Mouse (Mus musculus) embryonic facial prominence, embryonic 14.5 days (tissue): Measurements from ENCODE around the gene Grap. TPM values are rescaled to one million over a fixed set of nuclear protein-coding genes. Genes with fewer than 3 reads are reported as not detected.
"Not testable (repeated sequence)": the region's sequence is repeated elsewhere in the genome, so short reads cannot be mapped to it uniquely, and the experiment has no call there.

Source experiments
- ATAC-seq: fragments of 200-750 bp; cut with Nextera tagmentation; 2 replicates; pipeline ENCODE4 v1.8.0; 2017; ENCODE audit warnings: low read depth, moderate number of reproducible peaks, moderate TSS enrichment
- DNase-seq: peaks from one replicate; pipeline ENCODE4 v3.0.0-alpha.2; 2015; ENCODE audit warnings: low spot score
- H3K27ac ChIP-seq: fragments of 300-500 bp; sonication (generic); replicated peaks from 2 replicates; pipeline ENCODE4 v1.5.1; 2014; ENCODE audit warnings: low read depth, mild to moderate bottlenecking, low read length, moderate library complexity
- H3K27me3 ChIP-seq: fragments of 300-500 bp; sonication (generic); replicated peaks from 2 replicates; pipeline ENCODE4 v1.6.1; 2014; ENCODE audit warnings: low read length; ENCODE audit not compliant: control insufficient read depth, insufficient read depth
- H3K36me3 ChIP-seq: fragments of 300-500 bp; sonication (generic); 2 replicates; pipeline ENCODE4 v1.6.1; 2014; ENCODE audit warnings: low read length, mixed read lengths; ENCODE audit not compliant: control insufficient read depth, insufficient read depth
- H3K4me1 ChIP-seq: fragments of 300-500 bp; sonication (generic); 2 replicates; pipeline ENCODE4 v1.6.1; 2014; ENCODE audit warnings: antibody characterized with exemption, low read length; ENCODE audit not compliant: control insufficient read depth, insufficient read depth
- H3K4me2 ChIP-seq: fragments of 300-500 bp; sonication (generic); 2 replicates; pipeline ENCODE4 v1.6.1; 2014; ENCODE audit warnings: low read depth, mild to moderate bottlenecking, low read length, moderate library complexity, mixed read lengths
- H3K4me3 ChIP-seq: fragments of 300-500 bp; sonication (generic); 2 replicates; pipeline ENCODE4 v1.5.1; 2014; ENCODE audit warnings: low read depth, mild to moderate bottlenecking, low read length
- H3K9ac ChIP-seq: fragments of 300-500 bp; sonication (generic); 2 replicates; pipeline ENCODE4 v1.6.1; 2014; ENCODE audit warnings: low read depth, mild to moderate bottlenecking, low read length, moderate library complexity, mixed read lengths
- H3K9me3 ChIP-seq: fragments of 300-500 bp; sonication (generic); 2 replicates; pipeline ENCODE4 v1.6.1; 2016; ENCODE audit warnings: low read length; ENCODE audit not compliant: control insufficient read depth
- WGBS: fragments of 180-500 bp; shearing (Covaris S2); extraction: QIAGEN DNeasy Blood & Tissue Kit; methylation state at CpG from one replicate; pipeline ENCODE4 v1.1.7; 2014; 5-methylcytosine and 5-hydroxymethylcytosine counted together
- polyA plus RNA-seq: library from polyadenylated mRNA; unstranded; fragments of >200 nt; fragmentation: Nextera tagmentation; extraction: Ambion mirVana; gene quantifications from 2 replicates; pipeline ENCODE4 v1.2.1, GENCODE M21; 2014

The Grap gene
- polyA plus RNA-seq, 1 experiment from 2014 or later, result 8.6 TPM

GRCm38 (mm10) chr11:61626509-61626908 is 26.6 kb upstream of the Grap start:
- H3K36me3 ChIP-seq, result no peaks in the 10 kb centered on the region
- no peak overlapping the region for H3K4me3 ChIP-seq
- ATAC-seq, result no peak
- H3K27ac ChIP-seq, result no peak overlapping the region
- 100% methylated on average over 1 of the region's 1 CpGs for WGBS
- DNase-seq, result no peak
- no peaks in the 10 kb centered on the region for H3K27me3 ChIP-seq
- H3K9me3 ChIP-seq, result 0 out of 2 replicates have a peak, but pooled peaks cover 5% of the 10 kb centered on the region
- no peak overlapping the region for H3K4me2 ChIP-seq
- H3K4me1 ChIP-seq, result no peaks in the 10 kb centered on the region
- H3K9ac ChIP-seq, result no peak overlapping the region

- H3K4me2 ChIP-seq, result no peak overlapping the region
- DNase-seq (no peak), ATAC-seq (no peak)
- no peak overlapping the region for H3K4me3 ChIP-seq
- no peak overlapping the region for H3K27ac ChIP-seq
- H3K36me3 ChIP-seq, result no peaks in the 10 kb centered on the region
- H3K9me3 ChIP-seq, result 0 out of 2 replicates have a peak, but pooled peaks cover 5% of the 10 kb centered on the region
- WGBS, result 66% methylated on average over 3 of the region's 3 CpGs
- no peaks in the 10 kb centered on the region for H3K4me1 ChIP-seq
- no peaks in the 10 kb centered on the region for H3K27me3 ChIP-seq
- no peak overlapping the region for H3K9ac ChIP-seq
Observed at GRCm38 (mm10) chr11:61629621-61630020, 23.4 kb upstream of the Grap start.

GRCm38 (mm10) chr11:61636309-61636708 is 16.8 kb upstream of the Grap start:
- not testable (repeated sequence) for H3K27me3 ChIP-seq, H3K9ac ChIP-seq, H3K4me2 ChIP-seq, H3K27ac ChIP-seq, H3K4me1 ChIP-seq, DNase-seq, H3K4me3 ChIP-seq, H3K9me3 ChIP-seq, H3K36me3 ChIP-seq, ATAC-seq
- WGBS, result 97% methylated on average over 3 of the region's 4 CpGs

GRCm38 (mm10) chr11:61637413-61637812 is 15.7 kb upstream of the Grap start:
- DNase-seq (no peak), ATAC-seq (no peak)
- H3K27me3 ChIP-seq, result no peaks in the 10 kb centered on the region
- H3K9ac ChIP-seq, result no peak overlapping the region
- no peaks in the 10 kb centered on the region for H3K36me3 ChIP-seq
- H3K4me3 ChIP-seq, result no peak overlapping the region
- H3K27ac ChIP-seq, result no peak overlapping the region
- H3K4me1 ChIP-seq, result no peaks in the 10 kb centered on the region
- no peaks in the 10 kb centered on the region for H3K9me3 ChIP-seq
- 36% methylated on average over 1 of the region's 1 CpGs for WGBS
- no peak overlapping the region for H3K4me2 ChIP-seq

- no peaks in the 10 kb centered on the region for H3K4me1 ChIP-seq
- WGBS, result 89% methylated on average over 3 of the region's 3 CpGs
Observed at GRCm38 (mm10) chr11:61637856-61638255, 15.2 kb upstream of the Grap start.

GRCm38 (mm10) chr11:61638764-61639536 is 14.1 kb upstream of the Grap start:
- no peaks in the 10 kb centered on the region for H3K4me1 ChIP-seq
- no peak overlapping the region for H3K9ac ChIP-seq
- ATAC-seq (no peak), DNase-seq (no peak)
- no peaks in the 10 kb centered on the region for H3K27me3 ChIP-seq
- no peak overlapping the region for H3K4me3 ChIP-seq
- no peaks in the 10 kb centered on the region for H3K9me3 ChIP-seq
- no peak overlapping the region for H3K27ac ChIP-seq
- WGBS, result 73% methylated on average over 12 of the region's 12 CpGs
- no peaks in the 10 kb centered on the region for H3K36me3 ChIP-seq
- H3K4me2 ChIP-seq, result no peak overlapping the region

More at GRCm38 (mm10) chr11:61637856-61638255, 15.2 kb upstream of the Grap start:
- Histone ChIP-seq H3K4me3 (no peak overlapping the region), H3K9ac (no peak overlapping the region), H3K27me3 (no peaks in the 10 kb centered on the region), H3K4me2 (no peak overlapping the region), H3K36me3 (no peaks in the 10 kb centered on the region), H3K27ac (no peak overlapping the region), H3K9me3 (no peaks in the 10 kb centered on the region)
- ATAC-seq (no peak), DNase-seq (no peak)

GRCm38 (mm10) chr11:61639601-61640177 is 13.4 kb upstream of the Grap start:
- Histone ChIP-seq H3K4me2 (no peak overlapping the region), H3K9me3 (no peaks in the 10 kb centered on the region), H3K4me3 (no peak overlapping the region), H3K27ac (no peak overlapping the region), H3K9ac (no peak overlapping the region), H3K36me3 (no peaks in the 10 kb centered on the region), H3K4me1 (no peaks in the 10 kb centered on the region), H3K27me3 (no peaks in the 10 kb centered on the region)
- 84% methylated on average over 6 of the region's 6 CpGs for WGBS
- DNase-seq (no peak), ATAC-seq (no peak)

- H3K36me3 ChIP-seq, H3K9ac ChIP-seq, H3K27ac ChIP-seq, H3K27me3 ChIP-seq, H3K9me3 ChIP-seq, H3K4me1 ChIP-seq, ATAC-seq, H3K4me3 ChIP-seq, DNase-seq, H3K4me2 ChIP-seq: not testable (repeated sequence)
- 60% methylated on average over 9 of the region's 9 CpGs for WGBS
Observed at GRCm38 (mm10) chr11:61640585-61640984, 12.5 kb upstream of the Grap start.

GRCm38 (mm10) chr11:61642106-61642505 is 11.0 kb upstream of the Grap start:
- H3K27ac ChIP-seq, result no peak overlapping the region
- DNase-seq, result no peak
- 82% methylated on average over 7 of the region's 7 CpGs for WGBS

More at GRCm38 (mm10) chr11:61642106-61642505, 11.0 kb upstream of the Grap start:
- Histone ChIP-seq H3K9ac (no peak overlapping the region), H3K4me2 (no peak overlapping the region), H3K4me1 (no peaks in the 10 kb centered on the region), H3K9me3 (no peaks in the 10 kb centered on the region), H3K36me3 (no peaks in the 10 kb centered on the region), H3K4me3 (no peak overlapping the region), H3K27me3 (no peaks in the 10 kb centered on the region)
- no peak for ATAC-seq
